Mouse (Mus musculus): Measurements from ENCODE around the gene Eml6.

GRCm38 (mm10) chr11:29808173-29808980, 217.5 kb downstream of the Eml6 start:
- TF ChIP-seq CTCF (IDR thresholded peaks at IDR 0.05; ENCODE audit: low read depth, low read length) (no peak), POLR2A (IDR thresholded peaks at IDR 0.05; ENCODE audit: extremely low read depth, insufficient read depth, low read length) (no peak)
